Mouse (Mus musculus) embryonic facial prominence, embryonic 14.5 days (tissue): ENCODE results near the gene Gprc5a. TPM values are rescaled to one million over a fixed set of nuclear protein-coding genes. Genes with fewer than 3 reads are reported as not detected.

ENCODE experiments used
- ATAC-seq: fragments of 200-750 bp; cut with Nextera tagmentation; 2 replicates; pipeline ENCODE4 v1.8.0; 2017; ENCODE audit warnings: low read depth, moderate number of reproducible peaks, moderate TSS enrichment
- DNase-seq: peaks from one replicate; pipeline ENCODE4 v3.0.0-alpha.2; 2015; ENCODE audit warnings: low spot score
- H3K27ac ChIP-seq: fragments of 300-500 bp; sonication (generic); replicated peaks from 2 replicates; pipeline ENCODE4 v1.5.1; 2014; ENCODE audit warnings: low read depth, mild to moderate bottlenecking, low read length, moderate library complexity
- H3K27me3 ChIP-seq: fragments of 300-500 bp; sonication (generic); replicated peaks from 2 replicates; pipeline ENCODE4 v1.6.1; 2014; ENCODE audit warnings: low read length; ENCODE audit not compliant: control insufficient read depth, insufficient read depth
- H3K36me3 ChIP-seq: fragments of 300-500 bp; sonication (generic); 2 replicates; pipeline ENCODE4 v1.6.1; 2014; ENCODE audit warnings: low read length, mixed read lengths; ENCODE audit not compliant: control insufficient read depth, insufficient read depth
- H3K4me1 ChIP-seq: fragments of 300-500 bp; sonication (generic); 2 replicates; pipeline ENCODE4 v1.6.1; 2014; ENCODE audit warnings: antibody characterized with exemption, low read length; ENCODE audit not compliant: control insufficient read depth, insufficient read depth
- H3K4me2 ChIP-seq: fragments of 300-500 bp; sonication (generic); 2 replicates; pipeline ENCODE4 v1.6.1; 2014; ENCODE audit warnings: low read depth, mild to moderate bottlenecking, low read length, moderate library complexity, mixed read lengths
- H3K4me3 ChIP-seq: fragments of 300-500 bp; sonication (generic); 2 replicates; pipeline ENCODE4 v1.5.1; 2014; ENCODE audit warnings: low read depth, mild to moderate bottlenecking, low read length
- H3K9ac ChIP-seq: fragments of 300-500 bp; sonication (generic); 2 replicates; pipeline ENCODE4 v1.6.1; 2014; ENCODE audit warnings: low read depth, mild to moderate bottlenecking, low read length, moderate library complexity, mixed read lengths
- H3K9me3 ChIP-seq: fragments of 300-500 bp; sonication (generic); 2 replicates; pipeline ENCODE4 v1.6.1; 2016; ENCODE audit warnings: low read length; ENCODE audit not compliant: control insufficient read depth
- WGBS: fragments of 180-500 bp; shearing (Covaris S2); extraction: QIAGEN DNeasy Blood & Tissue Kit; methylation state at CpG from one replicate; pipeline ENCODE4 v1.1.7; 2014; 5-methylcytosine and 5-hydroxymethylcytosine counted together
- polyA plus RNA-seq: library from polyadenylated mRNA; unstranded; fragments of >200 nt; fragmentation: Nextera tagmentation; extraction: Ambion mirVana; gene quantifications from 2 replicates; pipeline ENCODE4 v1.2.1, GENCODE M21; 2014

Gene Gprc5a
- polyA plus RNA-seq, 1 experiment from 2014 or later = 5.2 TPM

GRCm38 (mm10) chr6:135083991-135084502, 18.6 kb downstream of the Gprc5a start:
- H3K36me3 ChIP-seq = no peaks in the 10 kb centered on the region
- H3K9ac ChIP-seq = no peak overlapping the region
- H3K27ac ChIP-seq = no peak overlapping the region
- DNase-seq (no peak), ATAC-seq (no peak)
- no peaks in the 10 kb centered on the region; the same call in 1 of the 2 replicates for H3K4me1 ChIP-seq
- 73% methylated on average over 10 of the region's 10 CpGs for WGBS
- H3K27me3 ChIP-seq = no peaks in the 10 kb centered on the region
- H3K4me2 ChIP-seq = no peak overlapping the region
- H3K4me3 ChIP-seq = no peak overlapping the region
- no peaks in the 10 kb centered on the region for H3K9me3 ChIP-seq

DNA sequence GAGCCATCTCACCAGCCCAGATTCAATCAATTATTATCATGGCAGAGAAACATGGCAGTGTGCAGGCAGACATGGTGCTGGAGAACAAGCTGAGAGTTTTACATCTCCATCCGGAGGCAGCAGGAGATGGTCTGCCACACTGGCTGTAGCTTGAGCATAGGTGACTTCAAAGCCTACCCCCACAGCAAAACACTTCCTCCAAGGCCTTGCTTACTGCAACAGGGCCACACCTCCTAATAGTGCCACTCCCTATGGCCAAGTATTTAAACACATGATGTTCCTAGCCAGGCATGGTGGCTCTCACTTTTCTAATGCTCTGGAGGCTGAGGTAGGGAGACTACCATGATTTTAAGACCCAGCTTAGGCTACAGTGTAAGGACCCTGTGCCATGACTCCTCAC, 20.3 kb downstream of the Gprc5a start:
- DNase-seq (no peak), ATAC-seq (no peak)
- H3K4me1 ChIP-seq = no peaks in the 10 kb centered on the region; the same call in 1 of the 2 replicates
- no peak overlapping the region for H3K4me2 ChIP-seq
- 79% methylated on average over 1 of the region's 1 CpGs for WGBS
- no peak overlapping the region for H3K9ac ChIP-seq
- no peaks in the 10 kb centered on the region for H3K27me3 ChIP-seq
- H3K27ac ChIP-seq = no peak overlapping the region
- H3K4me3 ChIP-seq = no peak overlapping the region
- no peaks in the 10 kb centered on the region for H3K36me3 ChIP-seq
- no peaks in the 10 kb centered on the region for H3K9me3 ChIP-seq

DNA sequence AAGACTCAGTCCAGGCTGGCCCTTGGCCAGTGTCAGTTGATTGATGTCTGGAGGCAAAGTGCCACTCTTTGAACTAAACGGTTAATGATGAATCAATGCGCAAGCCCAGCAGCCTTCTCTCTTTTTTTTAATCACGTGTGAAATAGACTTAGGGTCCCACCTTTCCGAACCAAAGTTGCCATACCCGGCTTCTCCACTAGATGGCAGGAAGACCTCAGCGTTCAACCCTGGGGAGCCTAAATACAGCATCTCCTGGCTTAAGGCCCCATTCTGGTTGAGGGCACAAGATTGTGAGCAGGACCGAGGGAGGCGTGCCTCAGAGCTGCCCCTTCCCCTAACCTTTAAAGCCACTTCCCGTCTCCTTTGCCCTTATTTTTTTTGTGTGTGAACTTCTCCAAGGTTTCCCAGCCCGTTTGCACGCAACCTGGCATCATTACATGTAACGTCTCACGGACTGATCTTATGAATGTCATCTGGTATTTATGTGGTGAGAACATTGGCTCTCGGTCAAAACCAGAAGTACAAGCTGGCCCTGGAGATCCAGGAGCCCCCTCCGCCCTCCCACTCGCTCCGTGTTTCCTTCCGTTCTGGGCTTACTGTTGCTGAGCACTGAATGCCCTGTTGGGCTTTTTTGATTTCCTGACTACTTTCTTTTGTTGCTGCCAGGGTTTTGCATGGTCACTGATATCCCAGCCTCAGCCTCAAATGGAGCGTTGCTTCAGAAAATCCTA, 22.4 kb downstream of the Gprc5a start:
- Histone ChIP-seq H3K9me3 (no peaks in the 10 kb centered on the region), H3K4me2 (peak overlapping the region; percentile 52), H3K27me3 (no peaks in the 10 kb centered on the region), H3K4me3 (peak overlapping the region; percentile 17), H3K27ac (peak overlapping the region; percentile 59; the same call in 1 of the 2 replicates), H3K36me3 (no peaks in the 10 kb centered on the region), H3K4me1 (no peaks in the 10 kb centered on the region; the same call in 1 of the 2 replicates), H3K9ac (peak overlapping the region; percentile 20; the same call in 1 of the 2 replicates)
- ATAC-seq (peak; percentile 91), DNase-seq (peak; percentile 91)
- WGBS = 12% methylated on average over 19 of the region's 19 CpGs

GRCm38 (mm10) chr6:135089786-135090185, 24.3 kb downstream of the Gprc5a start:
- Histone ChIP-seq H3K27ac (no peak overlapping the region), H3K9ac (no peak overlapping the region), H3K4me3 (no peak overlapping the region), H3K9me3 (no peaks in the 10 kb centered on the region), H3K4me2 (no peak overlapping the region), H3K27me3 (no peaks in the 10 kb centered on the region), H3K4me1 (no peaks in the 10 kb centered on the region; the same call in 1 of the 2 replicates), H3K36me3 (no peaks in the 10 kb centered on the region)
- WGBS = 26% methylated on average over 8 of the region's 8 CpGs
- ATAC-seq (no peak), DNase-seq (no peak)

- no peak overlapping the region for H3K9ac ChIP-seq
- no peak overlapping the region for H3K4me2 ChIP-seq
- H3K4me3 ChIP-seq = no peak overlapping the region
- no peak for DNase-seq
- no peaks in the 10 kb centered on the region; the same call in 1 of the 2 replicates for H3K4me1 ChIP-seq
- no peak overlapping the region for H3K27ac ChIP-seq
- 50% methylated on average over 4 of the region's 4 CpGs for WGBS
- H3K27me3 ChIP-seq = no peaks in the 10 kb centered on the region
- no peaks in the 10 kb centered on the region for H3K36me3 ChIP-seq
- ATAC-seq = no peak
- H3K9me3 ChIP-seq = no peaks in the 10 kb centered on the region
Observed at GRCm38 (mm10) chr6:135090661-135091060, 25.2 kb downstream of the Gprc5a start.

GRCm38 (mm10) chr6:135092798-135093470, 27.5 kb downstream of the Gprc5a start:
- 85% methylated on average over 12 of the region's 12 CpGs for WGBS
- DNase-seq (no peak), ATAC-seq (no peak)
- H3K4me2 ChIP-seq = no peak overlapping the region
- no peaks in the 10 kb centered on the region for H3K9me3 ChIP-seq
- no peaks in the 10 kb centered on the region for H3K27me3 ChIP-seq
- no peak overlapping the region for H3K27ac ChIP-seq
- H3K4me1 ChIP-seq = no peaks in the 10 kb centered on the region; the same call in 1 of the 2 replicates
- no peaks in the 10 kb centered on the region for H3K36me3 ChIP-seq
- H3K9ac ChIP-seq = no peak overlapping the region
- no peak overlapping the region for H3K4me3 ChIP-seq

- 60% methylated on average over 15 of the region's 15 CpGs for WGBS
- ATAC-seq (peak; percentile 75), DNase-seq (peak; percentile 87)
- Histone ChIP-seq H3K27me3 (no peaks in the 10 kb centered on the region), H3K4me2 (no peak overlapping the region), H3K4me1 (no peaks in the 10 kb centered on the region), H3K36me3 (no peaks in the 10 kb centered on the region), H3K4me3 (no peak overlapping the region), H3K27ac (0 out of 2 replicates have a peak overlapping the region, but pooled peaks have one; percentile 44), H3K9ac (no peak overlapping the region), H3K9me3 (no peaks in the 10 kb centered on the region)
Observed at GRCm38 (mm10) chr6:135100787-135101472, 35.5 kb downstream of the Gprc5a start.

DNA sequence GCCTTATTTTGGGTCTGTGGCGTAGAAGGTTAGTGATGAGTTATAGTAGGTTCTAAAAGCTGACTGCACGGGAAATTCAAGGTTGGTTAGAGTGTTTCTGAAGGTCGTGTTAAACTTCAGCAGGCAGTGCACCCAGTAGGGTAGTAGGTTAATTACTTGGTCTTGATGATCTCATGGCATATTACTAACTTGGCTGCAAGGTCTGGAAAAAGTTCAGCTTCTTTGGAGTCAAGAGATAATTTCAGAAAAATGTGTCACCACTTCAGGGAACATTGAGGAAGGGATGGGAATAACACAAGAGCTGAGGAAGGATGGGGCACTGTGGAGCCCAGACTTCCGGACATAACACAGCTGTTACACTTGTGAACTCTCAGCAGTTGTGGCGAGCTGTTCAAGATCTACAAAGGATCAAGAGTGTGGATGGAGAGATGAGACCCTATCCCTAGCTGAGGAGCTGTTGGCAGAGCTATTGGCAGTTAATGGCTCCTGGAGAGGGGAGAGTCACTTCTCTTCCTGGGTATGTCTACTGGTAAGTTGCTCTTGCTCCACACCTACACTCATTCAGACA, 37.4 kb downstream of the Gprc5a start:
- no peaks in the 10 kb centered on the region for H3K36me3 ChIP-seq
- H3K4me3 ChIP-seq = no peak overlapping the region
- no peak for ATAC-seq
- H3K27me3 ChIP-seq = no peaks in the 10 kb centered on the region
- H3K9ac ChIP-seq = no peak overlapping the region
- no peak overlapping the region for H3K27ac ChIP-seq
- no peaks in the 10 kb centered on the region for H3K4me1 ChIP-seq
- H3K4me2 ChIP-seq = no peak overlapping the region
- WGBS = 82% methylated on average over 5 of the region's 5 CpGs
- H3K9me3 ChIP-seq = no peaks in the 10 kb centered on the region
- DNase-seq = no peak
